Mouse (Mus musculus): ENCODE measurements around the gene Phldb1. TPM values are rescaled to one million over a fixed set of nuclear protein-coding genes. Genes with fewer than 3 reads are reported as not detected.
A peak's percentile ranks its signal among the peaks of the same experiment; 100 is the strongest.
"Not testable (repeated sequence)": the region's sequence is repeated elsewhere in the genome, so short reads cannot be mapped to it uniquely, and the experiment has no call there.

Phldb1 gene
- polyA plus RNA-seq (2014; fragmentation: Nextera tagmentation; extraction: Ambion mirVana), result 36.0 and 36.3 TPM in 2 replicates

GRCm38 (mm10) chr9:44734524-44735494, at the start of gene Phldb1:
Gene Phldb1, minus strand, starts transcription at chr9:44735198.
- Histone ChIP-seq H3K9me3 (ENCODE audit: control insufficient read depth, low read length) (no peaks in the 10 kb centered on the region), H3K9ac (ENCODE audit: low read depth, low read length) (peak within 1 kb of the TSS; percentile 71), H3K27ac (ENCODE audit: low read depth, low read length) (no peak within 1 kb of the TSS), H3K4me3 (ENCODE audit: low read depth, low read length) (peak within 1 kb of the TSS; percentile 63), H3K4me2 (replicated peaks; ENCODE audit: low read depth, low read length) (peak within 1 kb of the TSS; percentile 100), H3K4me1 (replicated peaks; ENCODE audit: control insufficient read depth, insufficient read depth, low read length) (peaks cover 5% of the 10 kb centered on the region), H3K36me3 (ENCODE audit: control insufficient read depth, insufficient read depth, low read length) (no peaks in the 10 kb centered on the region), H3K27me3 (ENCODE audit: control insufficient read depth, insufficient read depth, low read length) (peaks cover 8% of the 10 kb centered on the region; the same call in 1 of the 2 replicates)
- DNase-seq (ENCODE audit: low spot score), result peak; percentile 78
- peak; percentile 77 for ATAC-seq (ENCODE audit: low FRiP score)
- under 1% methylated on average over 47 of the region's 47 CpGs for WGBS

- ATAC-seq (ENCODE audit: low FRiP score) (peak; percentile 98), DNase-seq (ENCODE audit: low spot score) (peak; percentile 97)
These were observed 38.0 kb upstream of the Phldb1 start for GRCm38 (mm10) chr9:44772750-44773651.

DNA sequence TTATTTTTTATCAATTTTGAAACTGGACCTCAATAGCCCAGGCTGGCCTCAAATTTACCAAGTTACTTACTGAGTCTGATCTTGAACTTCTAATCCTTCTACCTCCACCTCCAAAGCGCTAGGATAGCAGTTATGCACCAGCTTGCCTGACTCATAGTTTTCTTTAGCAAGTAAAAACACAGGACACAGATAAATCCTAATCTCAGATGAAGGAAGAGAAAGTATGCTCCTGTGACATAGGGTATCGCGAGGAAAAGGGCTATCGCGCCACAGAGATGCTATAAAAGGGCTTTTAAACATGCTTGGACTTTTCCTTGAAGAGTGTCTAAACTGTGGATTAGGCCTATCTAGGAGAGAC, 37.4 kb upstream of the Phldb1 start:
- Histone ChIP-seq H3K4me2 (replicated peaks; ENCODE audit: low read depth, low read length) (no peak overlapping the region), H3K4me1 (replicated peaks; ENCODE audit: control insufficient read depth, insufficient read depth, low read length) (no peaks in the 10 kb centered on the region), H3K9me3 (ENCODE audit: control insufficient read depth, low read length) (no peaks in the 10 kb centered on the region), H3K4me3 (ENCODE audit: low read depth, low read length) (no peak overlapping the region), H3K27ac (ENCODE audit: low read depth, low read length) (no peak overlapping the region), H3K27me3 (ENCODE audit: control insufficient read depth, insufficient read depth, low read length) (no peaks in the 10 kb centered on the region), H3K36me3 (ENCODE audit: control insufficient read depth, insufficient read depth, low read length) (no peaks in the 10 kb centered on the region), H3K9ac (ENCODE audit: low read depth, low read length) (no peak overlapping the region)
- ATAC-seq (ENCODE audit: low FRiP score), result no peak
- DNase-seq (ENCODE audit: low spot score), result no peak
- WGBS, result 30% methylated on average over 5 of the region's 5 CpGs

More at GRCm38 (mm10) chr9:44772750-44773651, 38.0 kb upstream of the Phldb1 start:
- no peaks in the 10 kb centered on the region for H3K9me3 ChIP-seq (ENCODE audit: control insufficient read depth, low read length)
- H3K4me2 ChIP-seq (replicated peaks; ENCODE audit: low read depth, low read length), result peak overlapping the region; percentile 74
- peak overlapping the region; percentile 75 for H3K4me3 ChIP-seq (ENCODE audit: low read depth, low read length)
- no peaks in the 10 kb centered on the region for H3K27me3 ChIP-seq (ENCODE audit: control insufficient read depth, insufficient read depth, low read length)
- peak overlapping the region; percentile 76 for H3K9ac ChIP-seq (ENCODE audit: low read depth, low read length)
- WGBS, result under 1% methylated on average over 41 of the region's 41 CpGs
- H3K27ac ChIP-seq (ENCODE audit: low read depth, low read length), result peak overlapping the region; percentile 71
- H3K36me3 ChIP-seq (ENCODE audit: control insufficient read depth, insufficient read depth, low read length), result no peaks in the 10 kb centered on the region
- no peaks in the 10 kb centered on the region for H3K4me1 ChIP-seq (replicated peaks; ENCODE audit: control insufficient read depth, insufficient read depth, low read length)

GRCm38 (mm10) chr9:44771376-44771775, 36.4 kb upstream of the Phldb1 start:
- Histone ChIP-seq H3K9ac (ENCODE audit: low read depth, low read length) (no peak overlapping the region), H3K4me2 (replicated peaks; ENCODE audit: low read depth, low read length) (no peak overlapping the region), H3K36me3 (ENCODE audit: control insufficient read depth, insufficient read depth, low read length) (no peaks in the 10 kb centered on the region), H3K27me3 (ENCODE audit: control insufficient read depth, insufficient read depth, low read length) (no peaks in the 10 kb centered on the region), H3K4me3 (ENCODE audit: low read depth, low read length) (no peak overlapping the region), H3K9me3 (ENCODE audit: control insufficient read depth, low read length) (no peaks in the 10 kb centered on the region), H3K4me1 (replicated peaks; ENCODE audit: control insufficient read depth, insufficient read depth, low read length) (no peaks in the 10 kb centered on the region), H3K27ac (ENCODE audit: low read depth, low read length) (no peak overlapping the region)
- ATAC-seq (ENCODE audit: low FRiP score) (no peak), DNase-seq (ENCODE audit: low spot score) (no peak)
- 91% methylated on average over 5 of the region's 5 CpGs for WGBS

GRCm38 (mm10) chr9:44768029-44768394, 33.0 kb upstream of the Phldb1 start:
- not testable (repeated sequence) for H3K27ac ChIP-seq (ENCODE audit: low read depth, low read length); H3K9ac ChIP-seq (ENCODE audit: low read depth, low read length); H3K9me3 ChIP-seq (ENCODE audit: control insufficient read depth, low read length); H3K4me2 ChIP-seq (replicated peaks; ENCODE audit: low read depth, low read length); H3K36me3 ChIP-seq (ENCODE audit: control insufficient read depth, insufficient read depth, low read length); ATAC-seq (ENCODE audit: low FRiP score); H3K27me3 ChIP-seq (ENCODE audit: control insufficient read depth, insufficient read depth, low read length); H3K4me1 ChIP-seq (replicated peaks; ENCODE audit: control insufficient read depth, insufficient read depth, low read length)
- 0 out of 2 replicates have a peak overlapping the region, but pooled peaks have one; percentile 6 for H3K4me3 ChIP-seq (ENCODE audit: low read depth, low read length)
- DNase-seq (ENCODE audit: low spot score), result peak; percentile 11
- WGBS, result 51% methylated on average over 7 of the region's 9 CpGs

GRCm38 (mm10) chr9:44767101-44768028, 32.4 kb upstream of the Phldb1 start, which contains the start of the genes Arcn1 and Ift46:
Gene Arcn1, minus strand, starts transcription at chr9:44767845.
Gene Ift46, plus strand, starts transcription at chr9:44767908.
- Histone ChIP-seq H3K4me2 (replicated peaks; ENCODE audit: low read depth, low read length) (peak within 1 kb of the TSS; percentile 80), H3K4me1 (replicated peaks; ENCODE audit: control insufficient read depth, insufficient read depth, low read length) (no peaks in the 10 kb centered on the region), H3K9ac (ENCODE audit: low read depth, low read length) (peak within 1 kb of the TSS; percentile 88), H3K27ac (ENCODE audit: low read depth, low read length) (peak within 1 kb of the TSS; percentile 85), H3K36me3 (ENCODE audit: control insufficient read depth, insufficient read depth, low read length) (no peaks in the 10 kb centered on the region), H3K9me3 (ENCODE audit: control insufficient read depth, low read length) (no peaks in the 10 kb centered on the region), H3K27me3 (ENCODE audit: control insufficient read depth, insufficient read depth, low read length) (no peaks in the 10 kb centered on the region), H3K4me3 (ENCODE audit: low read depth, low read length) (peak within 1 kb of the TSS; percentile 93)
- WGBS, result under 1% methylated on average over 72 of the region's 82 CpGs
- ATAC-seq (ENCODE audit: low FRiP score) (peak; percentile 91), DNase-seq (ENCODE audit: low spot score) (peak; percentile 92)

DNA sequence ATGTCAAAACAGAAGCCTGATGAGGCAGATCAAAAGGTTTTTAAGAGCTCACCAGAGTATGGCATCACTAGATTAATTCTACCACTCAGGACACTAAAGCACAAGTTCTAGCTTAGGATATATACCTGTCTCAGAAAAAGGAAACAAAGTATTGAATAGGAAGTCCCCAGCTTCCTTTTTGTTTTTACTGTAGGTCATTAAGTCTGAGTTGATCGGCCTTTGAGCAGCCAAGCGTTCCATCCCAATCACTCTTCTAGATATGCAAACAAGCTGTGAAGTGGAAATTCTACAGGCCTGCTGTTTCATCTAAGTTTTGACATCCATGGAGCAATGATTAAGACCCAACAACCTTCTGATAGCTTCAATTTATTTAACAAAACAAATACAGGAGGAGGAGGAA, 25.9 kb upstream of the Phldb1 start:
- Histone ChIP-seq H3K9ac (ENCODE audit: low read depth, low read length) (no peak overlapping the region), H3K9me3 (ENCODE audit: control insufficient read depth, low read length) (no peaks in the 10 kb centered on the region), H3K4me3 (ENCODE audit: low read depth, low read length) (no peak overlapping the region), H3K4me2 (replicated peaks; ENCODE audit: low read depth, low read length) (no peak overlapping the region), H3K27me3 (ENCODE audit: control insufficient read depth, insufficient read depth, low read length) (no peaks in the 10 kb centered on the region), H3K36me3 (ENCODE audit: control insufficient read depth, insufficient read depth, low read length) (peaks cover 3% of the 10 kb centered on the region; the same call in 1 of the 2 replicates), H3K4me1 (replicated peaks; ENCODE audit: control insufficient read depth, insufficient read depth, low read length) (no peaks in the 10 kb centered on the region), H3K27ac (ENCODE audit: low read depth, low read length) (no peak overlapping the region)
- no peak for ATAC-seq (ENCODE audit: low FRiP score)
- 91% methylated on average over 2 of the region's 2 CpGs for WGBS
- no peak for DNase-seq (ENCODE audit: low spot score)

GRCm38 (mm10) chr9:44748473-44748872, 13.5 kb upstream of the Phldb1 start:
- H3K4me3 ChIP-seq (ENCODE audit: low read depth, low read length), result no peak overlapping the region
- no peak overlapping the region for H3K27ac ChIP-seq (ENCODE audit: low read depth, low read length)
- H3K36me3 ChIP-seq (ENCODE audit: control insufficient read depth, insufficient read depth, low read length), result peaks cover 11% of the 10 kb centered on the region; the same call in 1 of the 2 replicates
- H3K4me2 ChIP-seq (replicated peaks; ENCODE audit: low read depth, low read length), result no peak overlapping the region
- H3K9ac ChIP-seq (ENCODE audit: low read depth, low read length), result no peak overlapping the region
- WGBS, result 90% methylated on average over 7 of the region's 7 CpGs
- no peak for ATAC-seq (ENCODE audit: low FRiP score)
- H3K4me1 ChIP-seq (replicated peaks; ENCODE audit: control insufficient read depth, insufficient read depth, low read length), result no peaks in the 10 kb centered on the region
- H3K27me3 ChIP-seq (ENCODE audit: control insufficient read depth, insufficient read depth, low read length), result no peaks in the 10 kb centered on the region
- DNase-seq (ENCODE audit: low spot score), result no peak
- no peaks in the 10 kb centered on the region for H3K9me3 ChIP-seq (ENCODE audit: control insufficient read depth, low read length)

All from hindbrain, embryonic 11.5 days (tissue).